Mouse (Mus musculus): Measurements from ENCODE around the gene Tnfsf10.

DNA sequence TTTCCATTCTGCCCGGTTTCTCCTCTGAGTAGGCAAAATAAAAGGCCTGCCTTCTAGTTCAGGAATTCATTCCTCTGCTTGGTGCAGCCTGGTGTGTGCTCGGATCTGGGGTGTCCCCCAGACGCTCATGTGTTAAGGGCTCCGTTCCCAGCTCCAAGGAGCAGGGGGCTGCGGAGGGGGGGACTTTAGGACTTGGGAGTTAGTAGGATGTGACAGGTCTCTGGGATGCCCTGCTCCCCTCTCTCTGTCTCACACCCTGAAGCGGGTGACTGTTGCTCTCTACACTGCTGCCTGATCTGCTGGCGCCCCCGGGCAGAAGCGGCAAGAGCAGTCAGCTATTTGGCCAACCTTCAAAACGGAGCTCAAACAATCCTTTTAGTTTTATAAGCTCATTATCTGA is 10.0 kb upstream of the Tnfsf10 start:
- TF ChIP-seq CTCF (IDR thresholded peaks at IDR 0.05; ENCODE audit: low read depth, low read length) = no peak
- no peak for TF ChIP-seq POLR2A (IDR thresholded peaks at IDR 0.05; ENCODE audit: borderline replicate concordance, low read depth, low read length)

Measured in bone marrow macrophage, adult 2 months (primary cell).